Mouse (Mus musculus) splenic B cell, adult 2 months (primary cell): ENCODE measurements around the gene Gal3st3.

ENCODE experiments used
- DNase-seq: peaks from one replicate; pipeline ENCODE4 v3.0.0-alpha.2; 2011; ENCODE audit warnings: low read depth, low spot score
- H3K27me3 ChIP-seq: 2 replicates; pipeline ENCODE4 v1.6.1; 2012; ENCODE audit warnings: mild to moderate bottlenecking, low read length, moderate library complexity, mixed read lengths; ENCODE audit not compliant: control insufficient read depth, poor library complexity, insufficient read depth, severe bottlenecking
- H3K36me3 ChIP-seq: 2 replicates; pipeline ENCODE4 v1.6.1; 2012; ENCODE audit warnings: mild to moderate bottlenecking, low read length, moderate library complexity, mixed read lengths; ENCODE audit not compliant: control insufficient read depth, poor library complexity, insufficient read depth, severe bottlenecking

Gal3st3 gene

DNA sequence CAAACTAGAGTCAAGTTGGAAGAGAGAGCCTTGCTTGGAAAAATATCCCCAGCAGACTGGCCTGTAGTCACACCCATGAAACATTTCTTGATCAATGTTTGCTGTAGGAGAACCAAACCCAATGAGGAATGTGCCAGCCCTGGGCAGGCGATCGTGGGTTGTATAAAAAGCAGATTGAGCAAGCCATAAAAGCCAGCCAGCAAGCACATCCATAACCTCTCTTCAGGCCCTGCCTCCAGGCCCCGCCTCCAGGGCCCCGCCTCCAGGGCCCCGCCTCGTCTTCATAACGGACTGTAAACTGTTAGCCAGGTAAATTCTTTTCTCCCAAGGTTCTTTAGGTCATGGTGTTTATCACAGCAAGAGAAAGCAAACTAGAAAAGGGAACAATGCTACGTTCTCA lies 19.8 kb upstream of the Gal3st3 start:
- DNase-seq, result no peak
- H3K27me3 ChIP-seq, result no peaks in the 10 kb centered on the region
- peaks cover 24% of the 10 kb centered on the region for H3K36me3 ChIP-seq

DNA sequence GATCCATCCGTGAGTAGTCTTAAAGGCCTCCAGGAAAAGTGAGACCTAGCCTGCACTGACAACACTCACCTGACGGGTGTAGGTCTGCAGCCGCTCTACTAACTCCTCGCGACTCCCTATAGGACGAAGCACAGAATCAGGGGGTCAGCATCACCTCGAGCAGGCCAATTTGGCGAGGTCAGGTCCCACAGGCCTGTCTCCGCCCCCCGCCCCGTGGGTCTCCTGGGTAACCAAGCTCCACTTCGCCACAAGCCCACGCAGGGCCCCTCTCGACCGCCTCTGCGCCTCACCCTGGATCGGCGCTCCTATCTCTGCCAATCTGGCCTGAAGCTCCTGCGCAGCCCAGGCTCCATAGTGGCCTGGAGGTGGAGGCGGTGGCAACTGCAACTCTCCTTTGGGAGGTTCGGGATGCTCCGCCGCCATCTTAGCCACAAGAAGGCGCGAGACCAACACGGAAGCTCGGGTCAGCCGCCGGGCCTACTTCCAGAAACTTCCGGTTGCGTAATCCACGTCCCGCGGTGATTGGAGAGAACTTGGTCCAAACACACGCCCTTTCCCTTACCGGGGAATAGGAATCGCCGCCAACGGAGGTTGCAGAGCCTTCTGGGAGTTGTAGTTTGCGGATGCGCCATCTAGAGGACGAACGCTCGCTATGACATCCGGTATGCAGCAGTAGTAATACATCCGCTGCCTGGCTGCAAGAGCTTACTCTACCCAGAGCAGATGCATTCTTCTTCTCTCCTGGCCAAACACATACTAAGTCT lies 3.0 kb upstream of the Gal3st3 start, which contains the start of gene Sf3b2:
Sf3b2 (minus strand) TSS at position 484 of the 764 bp plus-strand sequence.
- DNase-seq, result peak; percentile 99
- peaks cover 2% of the 10 kb centered on the region for H3K36me3 ChIP-seq
- no peaks in the 10 kb centered on the region for H3K27me3 ChIP-seq

DNA sequence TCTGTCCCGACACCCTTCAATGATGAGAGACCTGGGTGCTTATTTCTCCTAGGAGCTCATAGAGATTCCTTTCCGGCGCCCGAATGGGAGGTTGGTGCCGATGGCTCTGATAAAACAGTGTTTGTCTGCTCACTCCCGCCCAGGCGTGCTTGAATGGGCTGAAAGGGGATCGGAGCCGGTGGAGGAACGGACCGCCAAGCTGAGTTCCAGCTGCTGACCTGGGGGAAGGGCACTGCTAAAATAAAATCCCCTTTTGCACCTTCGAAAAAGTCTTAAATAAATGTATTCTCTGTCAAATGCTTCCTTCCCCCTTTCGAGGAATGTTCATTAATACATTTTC lies 2.4 kb upstream of the Gal3st3 start:
- Histone ChIP-seq H3K36me3 (peaks cover 2% of the 10 kb centered on the region), H3K27me3 (no peaks in the 10 kb centered on the region)
- DNase-seq, result no peak

DNA sequence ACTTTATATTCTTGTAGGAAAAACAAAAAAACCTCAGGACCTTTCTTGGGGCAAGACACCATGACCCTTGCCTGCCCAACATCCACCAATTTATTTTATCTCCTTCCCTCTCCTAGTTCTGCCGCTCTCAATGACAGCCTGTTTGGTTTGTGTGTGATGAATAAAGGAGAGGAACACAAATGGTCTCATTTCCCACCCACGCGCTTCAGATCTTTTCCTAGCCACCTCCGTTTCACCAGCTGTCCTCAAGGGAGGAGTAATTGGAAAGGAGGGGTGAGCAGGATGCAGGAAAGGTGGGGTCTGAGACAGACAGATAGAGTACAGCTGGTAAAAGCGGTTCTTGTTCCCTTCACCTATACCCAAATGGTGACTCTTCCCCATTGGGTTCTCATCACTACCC lies 1.5 kb upstream of the Gal3st3 start:
- Histone ChIP-seq H3K27me3 (no peaks in the 10 kb centered on the region), H3K36me3 (peaks cover 2% of the 10 kb centered on the region; the same call in 1 of the 2 replicates)
- no peak for DNase-seq

DNA sequence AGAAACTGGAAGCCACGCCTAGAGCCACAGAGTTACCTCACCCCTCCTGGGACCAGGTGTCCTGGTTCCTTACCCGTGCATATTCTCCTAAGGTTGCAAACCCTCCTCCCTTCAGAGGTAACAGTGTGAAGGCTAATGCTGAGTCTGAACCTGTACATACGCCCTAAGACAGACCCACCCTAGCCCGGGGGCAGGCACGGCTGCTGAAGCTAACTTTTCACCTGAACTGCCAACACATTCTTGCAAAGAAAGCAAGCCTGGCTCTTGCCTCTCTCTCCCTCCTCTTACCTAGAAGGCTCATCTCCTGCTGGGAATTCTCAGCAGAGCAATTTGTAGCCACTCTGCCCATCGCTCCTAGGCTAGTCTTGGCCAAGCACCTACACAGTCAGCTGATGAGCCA lies 2.5 kb downstream of the Gal3st3 start:
- no peak for DNase-seq
- Histone ChIP-seq H3K27me3 (no peaks in the 10 kb centered on the region), H3K36me3 (no peaks in the 10 kb centered on the region)

DNA sequence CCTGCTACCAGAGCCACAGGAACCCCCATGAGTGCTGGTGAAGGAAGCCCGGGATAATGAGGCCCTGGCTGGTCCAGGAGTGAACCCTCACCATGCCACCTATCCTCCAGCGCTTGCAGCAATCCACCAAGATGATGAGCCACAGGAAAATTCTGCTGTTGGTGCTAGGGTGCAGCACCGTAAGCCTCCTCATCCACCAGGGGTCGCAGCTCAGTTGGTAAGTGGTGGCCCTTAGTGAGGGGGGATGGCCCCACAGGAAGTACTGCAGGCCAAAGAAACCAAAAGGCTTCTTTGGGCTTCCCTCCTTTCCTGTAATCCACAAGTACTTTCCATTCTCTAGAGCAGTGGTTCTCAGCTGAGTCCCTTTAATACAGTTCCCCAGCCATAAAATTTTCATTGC lies 4.3 kb downstream of the Gal3st3 start:
- Histone ChIP-seq H3K27me3 (no peaks in the 10 kb centered on the region), H3K36me3 (no peaks in the 10 kb centered on the region)
- DNase-seq, result peak; percentile 84

DNA sequence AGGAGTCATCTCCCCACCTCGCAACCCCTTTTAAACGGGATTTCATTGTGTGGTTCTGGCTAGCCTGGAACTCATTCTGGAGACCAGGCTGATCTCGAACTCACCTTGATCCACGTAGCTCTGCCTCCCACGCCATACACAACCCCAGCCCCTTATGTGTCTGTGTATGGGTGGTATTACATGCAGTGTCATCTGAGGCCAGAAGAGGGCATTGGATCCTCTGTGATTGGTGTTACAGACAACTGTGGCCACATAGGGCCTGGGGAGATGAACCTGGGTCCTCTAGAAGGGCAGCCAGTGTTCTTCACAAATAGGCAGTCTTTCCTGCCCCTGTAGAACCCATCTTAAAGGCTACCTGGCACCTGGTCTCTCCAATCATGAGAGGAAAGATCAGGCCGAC lies 8.1 kb downstream of the Gal3st3 start:
- no peaks in the 10 kb centered on the region for H3K36me3 ChIP-seq
- DNase-seq, result peak; percentile 17
- H3K27me3 ChIP-seq, result no peaks in the 10 kb centered on the region; the same call in 1 of the 2 replicates

DNA sequence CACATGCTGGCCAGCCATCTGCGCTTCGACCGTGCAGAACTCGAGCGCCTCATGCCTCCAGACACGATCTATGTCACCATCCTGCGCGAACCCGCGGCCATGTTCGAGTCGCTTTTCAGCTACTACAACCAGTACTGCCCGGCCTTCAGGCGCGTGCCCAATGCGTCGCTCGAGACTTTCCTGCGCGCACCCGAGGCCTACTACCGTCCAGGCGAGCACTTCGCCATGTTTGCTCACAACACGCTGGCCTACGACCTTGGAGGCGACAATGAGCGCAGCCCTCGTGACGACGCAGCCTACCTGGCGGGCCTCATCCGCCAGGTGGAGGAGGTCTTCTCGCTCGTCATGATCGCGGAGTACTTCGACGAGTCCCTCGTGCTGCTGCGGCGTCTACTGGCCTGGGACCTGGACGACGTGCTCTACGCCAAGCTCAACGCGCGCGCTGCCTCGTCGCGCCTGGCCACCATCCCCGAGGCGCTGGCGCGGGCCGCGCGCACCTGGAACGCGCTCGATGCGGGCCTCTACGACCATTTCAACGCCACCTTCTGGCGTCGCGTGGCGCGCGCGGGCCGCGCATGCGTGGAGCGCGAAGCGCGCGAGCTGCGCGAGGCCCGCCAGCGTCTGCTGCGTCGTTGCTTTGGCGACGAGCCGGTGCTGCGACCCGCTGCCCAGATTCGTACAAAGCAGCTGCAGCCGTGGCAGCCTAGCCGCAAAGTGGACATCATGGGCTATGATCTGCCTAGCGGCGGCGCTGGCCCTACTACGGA lies 9.0 kb downstream of the Gal3st3 start:
- DNase-seq, result peak; percentile 20
- no peaks in the 10 kb centered on the region; the same call in 1 of the 2 replicates for H3K27me3 ChIP-seq
- no peaks in the 10 kb centered on the region for H3K36me3 ChIP-seq

DNA sequence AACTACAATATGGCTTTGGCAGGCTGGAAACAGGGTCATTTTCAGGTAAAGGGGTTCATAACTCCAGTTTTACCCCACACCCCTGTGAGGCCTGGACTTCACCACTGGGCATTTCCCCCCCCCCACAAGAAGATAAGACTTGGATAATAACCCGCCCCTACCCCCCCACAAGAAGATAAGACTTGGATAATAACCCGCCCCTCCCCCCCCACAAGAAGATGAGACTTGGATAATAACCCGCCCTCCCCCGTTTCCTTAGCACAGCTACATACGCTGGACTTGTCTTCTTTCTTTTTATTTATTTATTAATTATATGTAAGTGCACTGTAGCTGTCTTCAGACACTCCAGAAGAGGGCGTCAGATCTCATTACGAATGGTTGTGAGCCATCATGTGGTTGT lies 10.9 kb downstream of the Gal3st3 start:
- Histone ChIP-seq H3K36me3 (no peaks in the 10 kb centered on the region), H3K27me3 (no peaks in the 10 kb centered on the region; the same call in 1 of the 2 replicates)
- DNase-seq, result peak; percentile 38

DNA sequence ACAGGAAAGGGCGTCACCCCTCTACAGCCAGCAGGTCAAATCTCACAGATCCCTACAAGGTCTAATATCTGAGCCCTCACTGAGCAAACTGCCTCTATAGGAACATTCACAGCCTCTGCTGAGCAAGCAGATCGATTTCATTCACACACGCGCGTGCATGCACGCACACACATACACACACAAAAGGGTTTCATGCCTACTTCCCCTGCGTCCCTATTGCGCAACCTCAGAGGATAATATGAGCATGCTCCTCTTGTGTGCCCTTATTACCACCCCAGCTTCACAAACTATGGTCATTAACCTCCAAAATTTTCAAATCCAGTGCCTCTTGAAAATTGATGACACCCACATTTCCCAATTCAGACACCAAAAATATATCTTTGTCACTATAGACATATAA lies 15.1 kb downstream of the Gal3st3 start:
- no peaks in the 10 kb centered on the region; the same call in 1 of the 2 replicates for H3K27me3 ChIP-seq
- no peaks in the 10 kb centered on the region for H3K36me3 ChIP-seq
- no peak for DNase-seq

DNA sequence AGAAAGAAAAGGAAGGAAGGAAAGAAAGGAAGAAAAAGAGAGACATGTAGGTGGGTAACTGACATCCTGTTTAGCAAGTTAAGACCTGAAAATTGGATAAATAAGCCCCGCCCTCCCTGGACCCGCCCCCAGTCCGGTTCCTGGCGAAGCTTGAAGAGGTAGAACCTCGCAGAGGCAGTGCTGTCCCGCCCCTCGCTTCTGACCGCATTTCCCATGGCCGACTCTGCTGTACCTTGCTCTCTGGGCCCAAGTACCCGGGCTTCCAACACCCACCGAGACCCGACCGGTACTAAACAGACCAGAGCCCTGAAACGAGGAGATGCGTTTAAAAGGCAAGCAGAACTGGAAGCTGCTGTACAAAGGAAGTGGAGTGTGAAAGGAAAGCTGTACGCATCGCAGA lies 25.7 kb downstream of the Gal3st3 start:
- Histone ChIP-seq H3K36me3 (no peaks in the 10 kb centered on the region), H3K27me3 (no peaks in the 10 kb centered on the region)
- peak; percentile 18 for DNase-seq

DNA sequence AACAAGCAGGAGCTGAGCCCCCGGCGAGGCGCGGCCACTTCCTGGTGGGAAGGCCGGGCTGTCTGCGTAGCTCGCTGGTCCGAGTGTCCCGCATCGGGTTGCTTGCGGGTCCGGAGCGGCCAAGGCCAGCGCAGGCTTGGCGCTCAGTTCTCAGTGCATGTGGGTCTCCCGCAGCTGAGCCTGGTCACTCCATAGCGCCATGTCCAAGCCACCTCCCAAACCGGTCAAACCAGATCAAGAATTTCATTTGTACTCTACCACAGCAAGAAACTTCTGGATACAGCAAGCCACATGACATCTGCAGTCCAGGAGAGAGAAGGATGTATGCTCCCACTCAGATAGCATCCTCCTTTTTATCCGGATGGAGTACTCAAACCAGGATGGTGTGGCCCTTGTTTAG lies 29.8 kb downstream of the Gal3st3 start:
- H3K27me3 ChIP-seq, result no peaks in the 10 kb centered on the region
- no peak for DNase-seq
- no peaks in the 10 kb centered on the region for H3K36me3 ChIP-seq

DNA sequence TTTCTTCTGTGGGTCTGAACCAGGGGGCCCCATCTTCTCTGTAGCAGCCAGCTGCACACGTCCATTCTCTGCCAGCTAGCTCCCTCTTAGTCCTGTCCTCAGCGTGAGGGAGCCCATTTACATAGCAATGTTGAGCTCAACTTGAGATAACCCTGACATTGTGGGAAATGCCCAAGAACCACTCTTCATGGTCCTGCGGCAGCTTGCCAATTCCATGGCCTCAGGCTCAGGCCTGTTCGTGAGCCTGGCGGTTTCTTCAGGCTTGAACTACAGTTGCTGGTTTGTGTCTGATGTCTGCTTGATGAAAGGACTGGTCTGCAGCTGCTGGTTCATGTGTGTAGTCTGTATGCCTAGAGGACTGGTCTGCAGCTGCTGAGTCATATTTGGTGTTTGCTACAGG lies 36.6 kb downstream of the Gal3st3 start:
- Histone ChIP-seq H3K27me3 (no peaks in the 10 kb centered on the region), H3K36me3 (no peaks in the 10 kb centered on the region)
- no peak for DNase-seq

DNA sequence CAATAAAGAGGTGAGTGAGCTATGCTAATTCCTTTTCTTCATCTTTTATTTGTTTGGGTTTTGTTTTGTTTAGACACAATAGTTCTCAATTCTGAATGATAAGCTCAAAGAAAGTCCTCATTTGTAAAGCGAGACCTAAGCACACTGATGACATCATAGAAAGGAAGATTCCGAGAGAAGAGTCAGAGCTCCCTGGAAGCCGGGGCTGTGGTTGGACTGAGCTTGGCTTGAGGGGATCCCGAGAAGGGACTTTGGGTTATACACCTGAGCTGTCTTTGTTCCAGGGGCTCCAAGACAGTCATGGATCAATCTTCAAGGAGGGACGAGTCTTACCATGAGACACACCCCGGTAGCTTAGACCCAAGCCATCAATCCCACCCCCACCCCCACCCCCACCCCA lies 37.3 kb downstream of the Gal3st3 start, which contains the start of gene Catsper1:
Catsper1 (plus strand) TSS at position 301 of the 400 bp plus-strand sequence.
- H3K27me3 ChIP-seq, result no peaks in the 10 kb centered on the region
- no peaks in the 10 kb centered on the region for H3K36me3 ChIP-seq
- no peak for DNase-seq

DNA sequence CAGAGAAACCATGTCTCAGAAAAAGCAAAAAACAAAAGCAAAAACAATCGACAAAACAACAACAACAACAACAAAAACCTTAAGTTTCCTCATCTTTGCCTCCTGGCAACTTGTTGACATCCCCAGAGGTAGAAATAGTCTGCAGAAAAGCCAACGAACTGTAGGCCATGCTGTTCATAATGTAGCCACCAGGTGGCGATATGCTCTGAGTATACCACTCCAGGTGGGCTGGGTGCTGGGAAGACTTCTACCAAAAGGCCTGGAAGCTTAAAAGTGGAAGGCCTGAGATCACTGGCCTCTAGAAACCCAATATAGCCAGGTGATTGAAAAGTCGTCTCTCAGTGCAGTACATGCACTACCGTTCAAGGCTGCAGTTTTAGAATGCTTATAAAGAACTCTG lies 39.8 kb downstream of the Gal3st3 start:
- no peaks in the 10 kb centered on the region for H3K27me3 ChIP-seq
- peak; percentile 86 for DNase-seq
- H3K36me3 ChIP-seq, result no peaks in the 10 kb centered on the region
